Mouse (Mus musculus) left cerebral cortex, postnatal 25 days (tissue): Measurements from ENCODE around the gene Dctn2. TPM values are rescaled to one million over a fixed set of nuclear protein-coding genes. Genes with fewer than 3 reads are reported as not detected.
A peak's percentile ranks its signal among the peaks of the same experiment; 100 is the strongest.
"Not testable (repeated sequence)": the region's sequence is repeated elsewhere in the genome, so short reads cannot be mapped to it uniquely, and the experiment has no call there.

Experiments used
- DNase-seq, 2 experiments: peaks; one replicate each; pipeline ENCODE4 v3.0.0; 2022; ENCODE audit warnings: low spot score in 2 of 2, mixed read lengths in 1 of 2
- intact Hi-C: fragments of 180-260 bp; cut with DNase I; formaldehyde crosslinking; loops from one replicate; pipeline ENCODE4 v1.15.1; 2025
- total RNA-seq, 2 experiments: library from RNA; stranded (reverse); gene quantifications; 2 replicates each; pipeline ENCODE4 v1.2.3; 2021

Dctn2 gene
- total RNA-seq, 2 experiments from 2014 or later = 262 to 278 TPM

GRCm38 (mm10) chr10:127300361-127300760, 34.2 kb downstream of the Dctn2 start:
- no peak for DNase-seq
- intact Hi-C loops = no loop called here

- intact Hi-C loops = no loop called here
- no peak for DNase-seq
These were observed 37.0 kb downstream of the Dctn2 start for GRCm38 (mm10) chr10:127303136-127303535.

- intact Hi-C loops, DNase-seq: not testable (repeated sequence)
These were observed 43.0 kb downstream of the Dctn2 start for GRCm38 (mm10) chr10:127309167-127309566.

GRCm38 (mm10) chr10:127310523-127311475, 44.6 kb downstream of the Dctn2 start:
- intact Hi-C loops = loop anchor here (2.0 kb wide), 2 partner anchors 20 to 44 kb away; partner anchors contain the start of gene Dctn2

GRCm38 (mm10) chr10:127311476-127312355, 45.5 kb downstream of the Dctn2 start, which contains the start of gene Mars:
TSS of gene Mars (minus strand) at chr10:127311786.
- DNase-seq = peak; percentile 95 to 99
- intact Hi-C loops = loop anchor here (2.0 kb wide), 2 partner anchors 21 to 45 kb away; partner anchors contain the start of gene Dctn2

More at GRCm38 (mm10) chr10:127310523-127311475, 44.6 kb downstream of the Dctn2 start:
- no peak for DNase-seq

DNA sequence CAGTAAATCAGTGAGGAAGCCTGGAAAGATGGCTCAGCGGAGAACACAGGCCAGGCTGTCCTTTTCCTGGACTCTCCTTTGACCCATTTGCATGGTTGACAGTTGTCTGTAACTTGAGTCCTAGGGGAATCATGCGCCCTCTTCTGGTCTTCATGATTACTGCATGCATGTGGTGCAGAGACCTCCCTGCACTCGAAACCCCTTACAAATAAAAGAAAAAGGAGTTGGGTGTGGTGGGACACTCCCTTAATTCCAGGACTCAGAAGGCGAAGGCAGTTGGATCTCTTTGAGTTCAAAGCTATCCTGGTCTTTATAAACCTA, 46.1 kb downstream of the Dctn2 start:
- peak; percentile 70 to 76 for DNase-seq
- intact Hi-C loops = no loop called here

GRCm38 (mm10) chr10:127312858-127313257, 46.7 kb downstream of the Dctn2 start:
- DNase-seq = no peak
- intact Hi-C loops = no loop called here

DNA sequence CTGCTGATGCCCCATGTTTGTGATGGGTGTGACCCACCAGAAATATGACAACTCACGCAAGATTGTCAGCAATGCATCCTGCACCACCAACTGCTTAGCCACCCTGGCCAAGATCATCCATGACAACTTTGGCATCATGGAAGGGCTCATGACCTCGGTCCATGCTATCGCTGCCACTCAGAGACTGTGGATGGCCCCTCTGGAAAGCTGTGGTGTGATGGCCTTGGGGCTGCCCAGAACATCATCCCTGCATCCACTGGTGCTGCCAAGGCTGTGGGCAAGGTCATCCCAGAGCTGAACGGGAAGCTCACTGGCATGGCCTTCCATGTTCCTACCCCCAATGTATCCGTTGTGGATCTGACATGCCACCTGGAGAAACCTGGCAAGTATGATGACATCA, 47.3 kb downstream of the Dctn2 start:
- intact Hi-C loops, DNase-seq: not testable (repeated sequence)

GRCm38 (mm10) chr10:127314950-127315349, 48.8 kb downstream of the Dctn2 start:
- intact Hi-C loops, DNase-seq: not testable (repeated sequence)

DNA sequence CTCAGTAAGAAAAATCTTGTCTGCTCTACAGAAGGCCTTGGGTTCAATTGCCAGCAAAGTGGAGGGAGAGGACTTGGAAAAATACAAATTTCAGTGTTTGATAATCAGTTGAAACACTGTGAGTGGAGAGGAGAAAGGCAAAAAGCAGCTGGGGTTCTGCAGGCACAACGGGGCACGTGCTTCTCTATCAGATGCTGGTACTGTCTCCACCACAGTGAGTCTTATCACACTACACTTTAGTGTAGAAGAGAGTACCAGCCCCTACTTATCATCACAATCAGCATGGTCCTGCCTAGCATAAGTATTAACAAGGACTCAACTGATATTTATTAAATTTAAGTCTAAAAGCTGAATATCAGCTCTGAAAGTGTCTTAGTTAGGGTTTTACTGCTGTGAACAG, 51.1 kb downstream of the Dctn2 start:
- DNase-seq = no peak
- intact Hi-C loops = no loop called here

DNA sequence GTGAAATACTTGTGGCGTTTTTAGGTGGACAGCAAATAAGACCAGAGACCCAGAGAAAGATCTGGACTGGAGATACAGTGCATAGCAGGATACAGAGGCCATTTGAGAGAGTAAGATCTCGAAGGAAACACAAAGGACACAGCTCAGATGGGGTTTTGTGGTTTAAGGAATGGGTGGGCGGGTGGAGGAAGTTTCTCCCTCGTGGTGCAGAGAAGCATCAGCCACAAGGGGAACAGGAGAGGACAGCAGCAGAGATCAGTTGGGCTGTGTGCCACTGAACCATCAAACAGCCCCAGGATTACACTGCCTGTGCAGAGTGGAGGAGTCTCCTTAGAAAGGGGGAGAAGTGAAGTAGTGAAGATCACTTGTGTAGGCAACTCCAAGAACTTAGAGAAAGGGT, 51.8 kb downstream of the Dctn2 start:
- DNase-seq = no peak
- intact Hi-C loops = no loop called here

GRCm38 (mm10) chr10:127319969-127320368, 53.8 kb downstream of the Dctn2 start:
- DNase-seq = no peak
- intact Hi-C loops = no loop called here

GRCm38 (mm10) chr10:127321621-127322020, 55.5 kb downstream of the Dctn2 start, which contains the start of gene Arhgap9:
TSS of gene Arhgap9 (plus strand) at chr10:127321964.
- intact Hi-C loops = no loop called here

DNA sequence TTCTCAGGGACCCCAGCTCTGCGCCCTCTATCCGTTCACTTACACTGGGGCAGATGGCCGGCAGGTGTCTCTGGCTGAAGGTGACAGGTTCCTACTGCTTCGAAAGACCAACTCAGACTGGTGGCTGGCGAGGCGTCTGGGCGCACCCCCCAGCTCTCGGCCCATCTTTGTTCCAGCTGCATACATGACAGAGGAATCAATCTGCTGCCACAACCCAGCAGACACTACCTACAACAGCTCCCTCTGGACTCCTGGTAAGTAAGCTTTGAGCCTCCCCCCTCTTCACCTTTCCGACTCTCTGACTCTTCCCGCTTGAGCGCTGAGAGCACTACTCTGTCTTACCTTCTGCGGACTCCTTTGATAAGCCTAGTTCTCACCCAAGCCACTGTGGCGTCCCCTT, 56.0 kb downstream of the Dctn2 start:
- DNase-seq = no peak
- intact Hi-C loops = no loop called here

More at GRCm38 (mm10) chr10:127321621-127322020, 55.5 kb downstream of the Dctn2 start, which contains the start of gene Arhgap9:
- no peak for DNase-seq

DNA sequence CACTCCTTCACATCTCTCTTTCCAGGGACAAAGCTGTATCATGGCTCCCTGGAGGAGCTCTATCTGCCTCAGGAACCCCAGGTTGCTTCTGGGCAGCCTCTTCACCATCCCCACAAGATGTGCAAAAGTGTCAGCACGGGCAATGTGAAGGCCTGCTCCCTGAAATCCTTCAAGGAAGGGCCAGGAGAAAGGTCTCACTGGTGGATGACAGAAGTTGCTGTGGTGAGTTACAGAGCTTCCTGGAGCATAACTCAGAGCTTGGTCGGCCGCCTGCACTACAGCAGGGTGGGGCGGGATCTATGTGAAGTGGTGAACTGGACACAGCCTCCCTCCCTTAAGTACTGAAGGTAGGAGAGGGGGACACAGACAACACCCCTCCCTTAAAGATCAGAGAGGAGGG, 56.5 kb downstream of the Dctn2 start:
- intact Hi-C loops = no loop called here
- DNase-seq = no peak

DNA sequence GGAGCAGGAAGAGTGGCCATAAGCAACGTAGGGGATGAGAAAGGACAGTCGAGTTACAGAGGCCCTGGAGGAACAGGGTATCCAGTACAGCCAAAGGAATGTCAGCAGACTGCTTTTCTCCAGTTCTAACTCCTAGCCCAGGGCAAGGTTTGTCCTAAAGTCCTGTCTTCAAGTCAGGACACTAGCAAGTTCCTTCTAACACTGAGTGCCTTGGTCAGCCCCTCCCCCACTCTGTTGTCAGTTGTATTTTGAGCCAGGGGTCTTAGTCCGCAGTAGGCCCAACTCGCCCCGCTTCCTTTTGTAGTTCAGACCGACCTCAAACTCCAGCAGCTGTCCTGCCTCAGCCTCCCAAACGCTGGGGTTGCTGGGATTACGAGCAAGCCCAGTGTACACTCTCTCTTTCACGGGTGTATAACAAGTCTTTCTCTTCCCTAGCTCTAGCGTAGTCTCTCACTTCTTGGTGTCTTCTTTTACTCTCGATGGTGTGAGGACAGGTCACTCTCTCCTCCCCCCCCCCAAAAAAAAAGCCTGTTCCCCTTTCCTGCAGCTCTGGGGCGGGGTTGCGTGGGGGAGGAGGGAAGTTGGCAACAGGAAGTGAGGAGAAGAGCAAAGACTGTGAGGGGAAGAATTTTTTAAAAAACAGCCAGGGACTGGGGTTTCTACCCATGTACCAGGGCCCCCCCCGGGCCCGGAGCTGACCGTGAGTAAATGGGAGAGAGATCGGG, 57.1 kb downstream of the Dctn2 start:
- DNase-seq = no peak
- intact Hi-C loops = no loop called here

DNA sequence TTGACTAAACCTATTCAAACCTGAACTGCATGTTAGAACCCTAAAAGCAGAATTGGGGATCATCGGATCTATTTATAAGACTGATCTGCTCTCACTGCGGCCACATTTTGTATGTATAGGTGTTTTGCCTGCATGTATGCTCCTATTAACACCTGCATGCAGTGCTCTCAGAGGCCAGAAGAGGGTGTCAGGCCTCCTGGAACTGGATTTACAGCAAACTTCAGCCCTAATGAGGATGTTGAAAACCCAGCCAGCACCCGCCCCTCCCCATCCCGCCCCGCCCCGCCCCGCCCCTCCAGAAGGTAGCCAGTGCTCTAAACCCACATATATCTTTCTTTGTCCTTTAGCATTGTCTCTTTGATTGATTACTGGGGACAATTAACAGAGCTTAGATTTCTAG, 58.3 kb downstream of the Dctn2 start:
- intact Hi-C loops = no loop called here

DNA sequence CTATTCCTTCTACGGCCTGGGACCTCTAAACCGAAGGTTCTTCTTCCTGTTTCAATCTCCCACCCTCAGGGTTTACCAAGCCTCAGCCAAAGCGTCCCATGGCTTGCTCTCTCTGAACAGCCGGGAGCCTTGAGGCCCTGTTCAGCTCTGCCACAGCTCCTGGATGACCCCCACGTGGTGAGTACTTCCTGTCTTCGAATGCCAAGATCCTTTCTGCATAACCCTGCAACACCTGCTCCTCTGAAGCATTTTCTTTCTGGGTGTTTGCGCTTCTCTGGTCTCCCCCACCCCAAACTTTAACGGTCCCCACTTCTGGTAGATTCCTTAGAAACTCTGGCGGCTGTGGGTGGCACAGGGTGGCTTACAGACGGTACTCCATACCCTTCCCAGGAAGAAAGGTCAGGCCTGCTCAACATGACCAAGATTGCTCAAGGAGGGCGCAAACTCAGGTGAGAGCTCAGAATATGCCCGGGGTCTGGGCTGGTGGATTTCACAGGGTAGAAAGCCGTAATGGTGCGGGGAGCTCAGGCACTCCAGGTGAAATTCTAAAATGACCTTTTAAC, 59.4 kb downstream of the Dctn2 start:
- no peak for DNase-seq
- intact Hi-C loops = no loop called here

More for the DNA sequence above, 58.3 kb downstream of the Dctn2 start:
- no peak for DNase-seq
